Mouse (Mus musculus): Measurements from ENCODE around the gene Lztfl1. TPM values are rescaled to one million over a fixed set of nuclear protein-coding genes. Genes with fewer than 3 reads are reported as not detected.
A peak's percentile ranks its signal among the peaks of the same experiment; 100 is the strongest.
"Not testable (repeated sequence)": the region's sequence is repeated elsewhere in the genome, so short reads cannot be mapped to it uniquely, and the experiment has no call there.

Gene Lztfl1
- 53.2 and 57.4 TPM in 2 replicates for polyA plus RNA-seq (2016; fragmentation: Nextera tagmentation; extraction: Ambion mirVana)

DNA sequence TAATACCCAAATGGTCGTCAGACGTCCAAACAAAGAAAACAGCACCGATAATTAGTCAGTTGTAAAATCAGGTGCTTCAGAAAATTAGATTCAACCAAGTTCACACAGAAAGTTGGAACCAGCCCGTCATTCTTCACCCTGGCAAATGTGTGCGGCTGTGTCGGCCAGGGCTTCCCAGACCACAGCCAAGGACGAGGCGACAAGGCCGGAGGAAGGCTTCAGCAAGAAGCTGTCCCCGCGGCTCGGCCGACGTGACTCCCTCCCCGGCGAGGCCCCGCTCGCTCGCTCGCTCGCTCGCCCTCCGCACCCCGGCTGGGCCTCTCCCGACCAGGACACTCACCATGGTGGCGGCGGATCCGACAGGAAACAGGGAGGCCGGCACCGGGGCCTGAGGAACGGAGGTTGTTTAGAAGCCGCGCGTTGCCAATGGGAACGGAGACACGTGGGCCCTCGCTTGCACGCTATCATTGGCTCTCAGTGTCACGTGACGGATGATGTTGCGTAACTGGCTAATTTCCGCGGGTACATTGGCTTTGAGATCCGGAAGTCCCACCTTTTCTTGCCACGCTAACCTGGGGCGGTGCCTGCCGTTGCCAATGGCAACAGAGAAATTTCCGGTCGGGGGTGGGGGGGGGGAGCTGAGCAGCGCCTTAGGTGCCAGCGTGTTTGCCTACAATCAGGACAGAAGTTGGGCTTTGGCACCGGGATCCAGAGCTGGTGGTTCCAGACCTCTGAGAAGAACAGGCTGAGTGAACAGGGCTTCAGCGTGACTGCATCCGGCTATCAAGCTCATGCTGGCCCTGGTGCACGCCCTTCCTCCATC lies at the start of gene Lztfl1:
Gene Lztfl1, minus strand, starts transcription at position 512 of the 823 bp plus-strand sequence.
- Histone ChIP-seq H3K4me2 (replicated peaks) (peak within 1 kb of the TSS; percentile 71), H3K4me3 (peak within 1 kb of the TSS; percentile 89), H3K27ac (peak within 1 kb of the TSS; percentile 55; the same call in 1 of the 2 replicates), H3K36me3 (peaks cover 1% of the 10 kb centered on the region; the same call in 1 of the 2 replicates), H3K9me3 (replicated peaks) (no peaks in the 10 kb centered on the region), H3K4me1 (peaks cover 6% of the 10 kb centered on the region), H3K27me3 (no peaks in the 10 kb centered on the region), H3K9ac (peak within 1 kb of the TSS; percentile 82)
- peak; percentile 100 for ATAC-seq (ENCODE audit: low FRiP score)
- under 1% methylated on average over 55 of the region's 55 CpGs for WGBS

DNA sequence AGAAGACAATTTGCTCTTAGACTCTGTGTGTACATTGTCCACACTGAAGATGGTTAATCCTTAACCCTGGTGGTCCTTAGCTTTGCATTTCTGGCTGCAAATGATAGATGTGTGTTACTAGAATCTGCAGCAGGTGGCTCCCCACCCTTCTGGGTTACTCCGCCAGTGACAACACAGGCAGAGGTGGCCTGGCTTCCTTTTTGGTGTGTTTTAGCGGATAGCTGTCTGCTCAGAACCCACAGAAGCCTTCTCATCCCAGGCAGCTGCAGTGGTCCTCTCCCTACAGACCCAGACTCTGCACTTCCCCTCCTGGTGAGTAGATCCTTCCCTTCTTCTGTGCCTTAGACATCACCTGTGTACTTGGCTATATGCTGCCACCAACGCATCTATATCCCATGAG lies 49.5 kb upstream of the Lztfl1 start:
- no peaks in the 10 kb centered on the region for H3K36me3 ChIP-seq
- no peaks in the 10 kb centered on the region for H3K9me3 ChIP-seq (replicated peaks)
- H3K27ac ChIP-seq: no peak overlapping the region
- H3K4me2 ChIP-seq (replicated peaks): no peak overlapping the region
- WGBS: 85% methylated on average over 3 of the region's 3 CpGs
- no peak for ATAC-seq (ENCODE audit: low FRiP score)
- H3K4me1 ChIP-seq: no peaks in the 10 kb centered on the region
- no peak overlapping the region for H3K4me3 ChIP-seq
- no peaks in the 10 kb centered on the region for H3K27me3 ChIP-seq
- no peak overlapping the region for H3K9ac ChIP-seq

DNA sequence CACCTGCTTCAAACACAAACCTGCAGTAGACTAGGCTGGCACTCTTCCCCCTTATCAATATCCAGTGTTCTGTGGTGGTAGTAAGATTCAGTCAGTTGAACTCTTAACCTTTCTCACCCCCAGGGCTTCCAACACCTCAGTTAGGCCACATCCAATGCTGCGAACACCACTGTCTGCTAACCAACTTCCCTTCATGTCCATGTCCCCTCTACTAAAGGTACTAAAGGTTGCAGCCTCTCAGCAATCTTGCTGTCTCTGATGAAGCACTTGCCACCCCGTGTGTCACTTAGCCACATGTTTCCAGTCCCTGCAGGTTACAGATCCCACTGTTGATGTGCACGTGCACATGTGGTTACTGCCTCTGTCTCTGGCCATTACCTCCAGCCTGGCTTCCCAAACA lies 46.3 kb upstream of the Lztfl1 start:
- Histone ChIP-seq H3K27ac (no peak overlapping the region), H3K4me1 (no peaks in the 10 kb centered on the region), H3K9ac (no peak overlapping the region), H3K4me2 (replicated peaks) (no peak overlapping the region), H3K9me3 (replicated peaks) (no peaks in the 10 kb centered on the region), H3K4me3 (no peak overlapping the region), H3K27me3 (no peaks in the 10 kb centered on the region), H3K36me3 (no peaks in the 10 kb centered on the region)
- no peak for ATAC-seq (ENCODE audit: low FRiP score)
- 88% methylated on average over 3 of the region's 3 CpGs for WGBS

DNA sequence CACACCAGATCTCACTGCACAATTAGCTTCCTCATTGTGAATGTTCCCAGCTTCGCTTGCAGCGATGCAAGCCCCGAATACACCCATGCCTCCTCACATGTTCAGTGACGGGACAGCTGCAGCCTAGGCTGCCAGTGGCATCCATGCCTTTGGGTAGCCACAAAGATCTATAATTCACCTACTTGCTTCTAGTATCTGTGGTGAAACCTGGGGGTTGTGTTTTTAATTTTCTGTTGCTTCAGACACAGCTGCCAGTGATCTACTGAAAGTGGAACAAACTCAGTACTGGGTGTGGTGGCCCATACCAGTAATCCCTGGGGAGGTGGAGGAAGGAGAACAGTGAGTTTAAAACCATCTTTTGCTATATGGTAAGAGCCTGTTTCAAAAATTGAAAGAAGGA lies 45.4 kb upstream of the Lztfl1 start:
- H3K4me2 ChIP-seq (replicated peaks): no peak overlapping the region
- no peaks in the 10 kb centered on the region for H3K36me3 ChIP-seq
- no peaks in the 10 kb centered on the region for H3K9me3 ChIP-seq (replicated peaks)
- no peak overlapping the region for H3K27ac ChIP-seq
- no peak overlapping the region for H3K4me3 ChIP-seq
- WGBS: 87% methylated on average over 4 of the region's 4 CpGs
- no peak overlapping the region for H3K9ac ChIP-seq
- H3K27me3 ChIP-seq: no peaks in the 10 kb centered on the region
- H3K4me1 ChIP-seq: no peaks in the 10 kb centered on the region
- no peak for ATAC-seq (ENCODE audit: low FRiP score)

DNA sequence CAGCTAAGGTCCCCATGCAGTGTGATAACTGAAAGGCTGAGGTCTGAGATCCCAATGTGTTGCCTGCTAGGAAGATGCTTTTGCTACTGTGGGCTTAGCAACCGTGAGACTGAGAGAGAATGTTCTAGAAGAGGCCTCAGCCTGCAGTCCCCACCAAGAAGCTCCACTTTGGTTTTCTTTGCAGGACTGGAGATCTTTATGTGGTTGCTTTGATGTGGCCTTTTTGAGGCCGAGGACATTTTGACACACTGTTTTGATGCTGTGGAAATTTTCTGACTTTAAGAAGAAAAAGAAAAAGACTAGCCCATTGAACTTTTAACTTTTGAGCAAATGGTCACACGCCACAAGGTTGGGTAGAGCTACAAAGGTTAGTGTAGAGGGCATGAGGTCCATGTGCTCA lies 43.3 kb upstream of the Lztfl1 start:
- Histone ChIP-seq H3K9ac (no peak overlapping the region), H3K9me3 (replicated peaks) (no peaks in the 10 kb centered on the region), H3K4me3 (no peak overlapping the region), H3K4me2 (replicated peaks) (no peak overlapping the region), H3K36me3 (no peaks in the 10 kb centered on the region), H3K4me1 (no peaks in the 10 kb centered on the region), H3K27me3 (no peaks in the 10 kb centered on the region), H3K27ac (no peak overlapping the region)
- ATAC-seq (ENCODE audit: low FRiP score): no peak
- WGBS: 88% methylated on average over 3 of the region's 3 CpGs

DNA sequence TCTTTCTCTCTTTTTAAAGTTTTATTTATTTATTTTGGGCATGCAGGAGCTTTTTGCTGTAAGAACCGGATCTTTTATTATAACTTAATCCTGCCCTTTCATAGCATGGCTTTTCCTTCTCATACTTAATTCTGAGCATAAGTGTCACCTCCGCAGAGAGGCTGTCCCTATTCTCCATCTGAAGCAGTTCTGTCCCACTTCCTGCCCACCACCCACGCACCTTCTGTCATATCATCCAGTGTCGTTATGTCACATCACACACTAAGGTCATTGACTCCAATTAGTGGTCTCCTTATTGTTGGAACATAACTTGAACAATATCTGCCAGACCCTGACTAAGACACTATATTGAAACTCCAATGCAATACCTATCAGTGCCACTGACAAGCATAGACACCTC lies 41.1 kb upstream of the Lztfl1 start:
- Histone ChIP-seq H3K36me3 (no peaks in the 10 kb centered on the region), H3K4me2 (replicated peaks) (no peak overlapping the region), H3K4me1 (no peaks in the 10 kb centered on the region), H3K9me3 (replicated peaks) (no peaks in the 10 kb centered on the region), H3K27ac (no peak overlapping the region), H3K27me3 (no peaks in the 10 kb centered on the region), H3K9ac (no peak overlapping the region), H3K4me3 (no peak overlapping the region)
- no peak for ATAC-seq (ENCODE audit: low FRiP score)
- 83% methylated on average over 4 of the region's 4 CpGs for WGBS

DNA sequence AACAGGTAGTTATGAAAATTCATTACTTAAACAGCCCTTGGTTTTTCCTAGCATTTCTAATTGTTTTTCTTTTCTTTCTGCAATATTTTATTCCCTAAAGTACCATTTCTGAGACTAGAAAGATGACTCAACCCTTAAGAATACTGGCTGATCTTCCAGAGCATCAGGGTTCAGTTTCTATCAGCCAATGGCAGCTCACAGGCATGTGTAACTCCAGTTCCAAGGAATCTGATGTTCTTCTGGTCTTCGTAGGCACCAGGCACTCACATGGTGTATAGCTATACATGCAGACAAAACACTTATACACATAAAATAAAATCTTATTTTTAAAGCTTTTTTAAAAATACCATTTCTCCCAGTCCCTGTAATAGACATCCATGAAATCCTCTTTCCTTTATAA lies 40.7 kb upstream of the Lztfl1 start:
- Histone ChIP-seq H3K9me3 (replicated peaks) (no peaks in the 10 kb centered on the region), H3K9ac (no peak overlapping the region), H3K4me2 (replicated peaks) (no peak overlapping the region), H3K27ac (no peak overlapping the region), H3K27me3 (no peaks in the 10 kb centered on the region), H3K4me1 (no peaks in the 10 kb centered on the region), H3K4me3 (no peak overlapping the region), H3K36me3 (no peaks in the 10 kb centered on the region)
- 81% methylated on average over 1 of the region's 1 CpGs for WGBS
- ATAC-seq (ENCODE audit: low FRiP score): no peak

DNA sequence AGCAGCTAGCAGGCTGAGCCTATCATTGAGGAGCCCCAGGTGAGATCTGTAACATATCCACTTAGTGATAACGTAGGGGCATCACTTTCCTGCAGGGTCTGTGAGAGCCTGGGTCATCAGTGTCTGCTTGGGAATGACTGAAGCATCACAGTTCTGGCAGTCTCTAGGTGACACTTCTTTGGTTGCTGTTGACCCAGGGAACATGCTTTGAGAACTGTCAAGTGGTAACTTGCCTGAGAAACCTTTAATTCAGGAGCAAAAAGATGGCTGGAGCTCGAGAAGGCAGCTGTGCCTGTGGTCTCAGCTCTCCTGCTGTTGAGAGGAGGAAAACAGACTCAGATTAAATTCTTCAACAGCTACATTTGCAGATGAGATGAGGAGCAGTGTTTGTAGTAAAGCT lies 39.8 kb upstream of the Lztfl1 start:
- Histone ChIP-seq H3K9ac (no peak overlapping the region), H3K4me3 (no peak overlapping the region), H3K4me1 (no peaks in the 10 kb centered on the region), H3K36me3 (no peaks in the 10 kb centered on the region), H3K9me3 (replicated peaks) (no peaks in the 10 kb centered on the region), H3K27ac (no peak overlapping the region), H3K27me3 (no peaks in the 10 kb centered on the region), H3K4me2 (replicated peaks) (no peak overlapping the region)
- ATAC-seq (ENCODE audit: low FRiP score): no peak
- WGBS: 66% methylated on average over 2 of the region's 2 CpGs

DNA sequence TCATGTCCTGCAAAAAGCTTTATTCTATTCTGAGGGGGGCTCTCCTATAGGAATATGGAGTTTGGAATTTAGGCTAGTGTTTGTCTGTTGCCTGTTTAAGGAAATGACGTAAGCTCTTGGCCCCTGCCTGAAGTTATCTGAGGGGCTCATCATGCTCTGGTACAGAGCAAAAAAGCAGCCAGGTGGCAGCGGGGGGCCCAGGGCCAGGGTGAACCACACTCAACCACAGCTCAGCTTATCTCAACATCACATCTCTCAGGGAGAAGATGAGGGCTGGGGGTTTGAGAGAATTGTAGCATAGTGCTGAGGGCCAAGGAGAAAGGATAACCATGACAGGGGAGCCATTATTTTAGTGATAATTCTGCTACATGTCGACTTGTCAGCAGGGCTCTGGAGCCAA lies 39.3 kb upstream of the Lztfl1 start:
- no peaks in the 10 kb centered on the region for H3K27me3 ChIP-seq
- ATAC-seq (ENCODE audit: low FRiP score): no peak
- no peak overlapping the region for H3K27ac ChIP-seq
- WGBS: 83% methylated on average over 3 of the region's 3 CpGs
- H3K4me3 ChIP-seq: no peak overlapping the region
- no peak overlapping the region for H3K9ac ChIP-seq
- no peaks in the 10 kb centered on the region for H3K36me3 ChIP-seq
- H3K9me3 ChIP-seq (replicated peaks): no peaks in the 10 kb centered on the region
- H3K4me2 ChIP-seq (replicated peaks): no peak overlapping the region
- no peaks in the 10 kb centered on the region for H3K4me1 ChIP-seq

DNA sequence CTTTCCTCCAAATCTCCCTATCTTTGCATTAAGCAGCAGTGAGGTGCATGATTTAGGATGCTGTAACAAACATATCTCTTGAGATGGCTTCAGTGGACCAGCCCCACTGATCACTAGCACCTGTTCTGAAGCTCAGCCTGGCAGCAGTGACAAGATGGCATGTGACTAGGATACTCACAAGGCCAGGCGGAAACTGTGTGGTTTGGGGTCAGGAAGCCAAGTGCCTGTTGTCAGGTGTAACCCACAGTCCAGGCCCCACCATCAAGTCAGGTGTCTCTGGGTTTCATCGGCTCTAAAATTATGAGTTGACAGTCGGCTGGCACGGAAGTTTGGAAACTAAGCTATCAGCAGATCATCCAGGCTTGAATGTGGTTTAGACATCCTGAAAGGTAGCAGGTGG lies 36.8 kb upstream of the Lztfl1 start:
- no peaks in the 10 kb centered on the region for H3K4me1 ChIP-seq
- H3K9me3 ChIP-seq (replicated peaks): no peaks in the 10 kb centered on the region
- H3K4me2 ChIP-seq (replicated peaks): no peak overlapping the region
- no peaks in the 10 kb centered on the region for H3K36me3 ChIP-seq
- no peak for ATAC-seq (ENCODE audit: low FRiP score)
- no peak overlapping the region for H3K4me3 ChIP-seq
- H3K27ac ChIP-seq: no peak overlapping the region
- H3K27me3 ChIP-seq: no peaks in the 10 kb centered on the region
- WGBS: 90% methylated on average over 4 of the region's 4 CpGs
- no peak overlapping the region for H3K9ac ChIP-seq

DNA sequence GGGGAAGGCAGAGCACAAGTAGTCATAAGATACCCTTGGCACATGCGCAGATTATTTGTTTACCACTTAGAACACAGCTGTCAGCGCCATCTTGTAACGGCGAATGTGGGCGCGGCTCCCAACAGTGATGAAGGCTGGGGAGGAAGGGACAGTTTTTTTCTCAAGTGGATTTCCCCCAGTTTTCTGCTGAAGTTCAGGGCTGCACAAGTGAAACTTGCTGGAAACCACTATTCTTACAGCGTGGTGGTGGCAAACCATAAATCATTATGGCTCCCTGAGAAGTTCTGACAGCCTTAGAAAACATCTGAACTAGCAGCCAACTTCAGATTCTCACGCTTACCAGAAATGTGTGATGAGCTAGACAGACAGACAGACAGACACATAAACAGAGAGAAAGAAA lies 32.2 kb upstream of the Lztfl1 start:
- H3K9me3 ChIP-seq (replicated peaks); H3K27me3 ChIP-seq; H3K9ac ChIP-seq; H3K4me2 ChIP-seq (replicated peaks); ATAC-seq (ENCODE audit: low FRiP score); H3K4me1 ChIP-seq; H3K27ac ChIP-seq; H3K4me3 ChIP-seq; H3K36me3 ChIP-seq: not testable (repeated sequence)
- WGBS: 92% methylated on average over 8 of the region's 8 CpGs

DNA sequence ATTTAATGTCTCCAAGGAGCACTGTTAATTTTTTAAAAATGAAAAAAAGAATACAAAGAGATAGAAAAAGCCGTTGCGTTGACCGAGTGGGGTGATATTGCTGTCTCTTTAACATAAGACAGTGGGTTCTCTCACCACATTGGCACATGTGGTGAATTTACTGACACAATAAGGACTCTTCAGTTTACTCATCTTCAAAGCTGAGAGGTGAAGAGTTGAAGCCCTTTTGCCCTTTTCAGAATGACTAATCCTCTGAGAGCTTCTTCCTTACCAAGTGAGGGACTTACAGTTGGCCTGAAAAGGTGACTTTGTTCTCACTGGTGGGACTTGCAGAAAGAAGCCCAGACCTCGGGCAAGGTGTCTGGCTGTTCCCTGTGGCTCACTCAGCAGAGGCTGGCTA lies 23.3 kb upstream of the Lztfl1 start:
- Histone ChIP-seq H3K27ac (no peak overlapping the region), H3K9ac (no peak overlapping the region), H3K4me2 (replicated peaks) (no peak overlapping the region), H3K4me3 (no peak overlapping the region), H3K4me1 (no peaks in the 10 kb centered on the region), H3K36me3 (no peaks in the 10 kb centered on the region), H3K9me3 (replicated peaks) (no peaks in the 10 kb centered on the region), H3K27me3 (no peaks in the 10 kb centered on the region)
- no peak for ATAC-seq (ENCODE audit: low FRiP score)
- 85% methylated on average over 4 of the region's 4 CpGs for WGBS

DNA sequence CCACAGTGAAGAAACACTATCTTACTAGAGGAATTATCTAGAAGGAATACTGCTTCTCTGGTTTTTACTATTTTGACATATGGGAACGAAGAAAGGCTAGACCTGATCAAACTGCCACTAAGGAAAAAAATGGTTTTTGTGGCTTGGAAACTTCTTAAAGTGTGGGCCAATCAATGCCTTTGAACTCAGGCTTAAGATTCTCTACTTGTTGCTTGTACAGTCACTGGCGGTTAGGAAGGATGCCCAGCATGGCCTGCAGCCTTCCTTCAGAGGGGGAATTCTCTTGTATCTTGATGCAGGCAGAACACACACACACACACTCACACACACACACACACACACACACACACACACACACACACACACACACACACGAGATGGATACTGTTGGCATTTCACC lies 16.6 kb upstream of the Lztfl1 start:
- H3K4me1 ChIP-seq: no peaks in the 10 kb centered on the region
- no peak overlapping the region for H3K27ac ChIP-seq
- no peaks in the 10 kb centered on the region for H3K27me3 ChIP-seq
- H3K36me3 ChIP-seq: no peaks in the 10 kb centered on the region
- H3K9ac ChIP-seq: no peak overlapping the region
- no peak overlapping the region for H3K4me2 ChIP-seq (replicated peaks)
- no peak for ATAC-seq (ENCODE audit: low FRiP score)
- H3K4me3 ChIP-seq: no peak overlapping the region
- 79% methylated on average over 3 of the region's 3 CpGs for WGBS
- no peaks in the 10 kb centered on the region for H3K9me3 ChIP-seq (replicated peaks)

All from hindbrain, embryonic 12.5 days (tissue).